Mouse (Mus musculus) retina, embryonic 14.5 days (tissue): Measurements from ENCODE around the gene Susd2.

ENCODE experiments used
- DNase-seq: peaks from one replicate; pipeline ENCODE4 v3.0.0-alpha.2; 2015; ENCODE audit warnings: low spot score

The Susd2 gene

DNA sequence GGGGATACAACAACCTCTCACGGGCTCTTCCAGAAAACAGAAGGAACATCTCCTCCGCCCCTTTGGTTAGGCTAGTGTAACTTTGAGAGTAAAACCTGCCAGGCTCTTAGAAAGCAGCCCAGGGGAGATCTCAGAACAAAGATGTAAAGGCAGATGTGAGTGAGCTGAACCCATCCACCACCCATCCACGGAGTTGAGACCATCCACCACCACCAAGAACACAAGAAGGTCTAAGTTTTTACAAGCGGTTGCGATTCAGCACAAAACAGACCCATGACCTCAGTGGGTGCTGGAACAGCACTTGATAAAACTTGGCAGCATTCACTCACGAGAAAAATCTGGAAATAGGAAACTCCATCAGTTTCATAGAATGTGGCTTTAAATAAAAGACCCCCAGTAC is 17.9 kb downstream of the Susd2 start:
- no peak for DNase-seq

- DNase-seq = no peak
Observed at GRCm38 (mm10) chr10:75620818-75621217, 23.0 kb downstream of the Susd2 start.

- DNase-seq = no peak
Observed at GRCm38 (mm10) chr10:75616044-75616443, 27.8 kb downstream of the Susd2 start.

- DNase-seq = no peak
Observed at GRCm38 (mm10) chr10:75610486-75610885, 33.3 kb downstream of the Susd2 start.

DNA sequence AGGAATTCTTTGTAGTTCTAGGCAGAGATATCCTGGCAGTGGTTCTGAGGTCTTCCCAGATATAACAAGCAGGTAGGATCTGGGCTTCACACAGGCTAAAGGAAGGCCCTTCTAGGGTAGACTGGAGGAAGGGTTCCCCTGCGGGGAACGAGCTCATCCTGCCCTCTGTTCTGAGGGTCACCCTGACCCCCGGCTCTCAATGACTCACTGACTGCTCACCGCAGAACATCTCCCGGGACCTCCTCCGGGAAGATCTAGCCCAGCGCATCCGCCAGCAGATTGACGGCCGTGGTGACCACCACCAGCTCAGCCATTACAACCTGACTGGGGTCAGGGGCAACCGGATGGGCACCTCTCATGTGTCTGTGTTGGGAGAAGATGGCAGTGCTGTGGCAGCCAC is 34.8 kb downstream of the Susd2 start:
- no peak for DNase-seq

GRCm38 (mm10) chr10:75607253-75607652 is 36.6 kb downstream of the Susd2 start:
- DNase-seq = no peak

DNA sequence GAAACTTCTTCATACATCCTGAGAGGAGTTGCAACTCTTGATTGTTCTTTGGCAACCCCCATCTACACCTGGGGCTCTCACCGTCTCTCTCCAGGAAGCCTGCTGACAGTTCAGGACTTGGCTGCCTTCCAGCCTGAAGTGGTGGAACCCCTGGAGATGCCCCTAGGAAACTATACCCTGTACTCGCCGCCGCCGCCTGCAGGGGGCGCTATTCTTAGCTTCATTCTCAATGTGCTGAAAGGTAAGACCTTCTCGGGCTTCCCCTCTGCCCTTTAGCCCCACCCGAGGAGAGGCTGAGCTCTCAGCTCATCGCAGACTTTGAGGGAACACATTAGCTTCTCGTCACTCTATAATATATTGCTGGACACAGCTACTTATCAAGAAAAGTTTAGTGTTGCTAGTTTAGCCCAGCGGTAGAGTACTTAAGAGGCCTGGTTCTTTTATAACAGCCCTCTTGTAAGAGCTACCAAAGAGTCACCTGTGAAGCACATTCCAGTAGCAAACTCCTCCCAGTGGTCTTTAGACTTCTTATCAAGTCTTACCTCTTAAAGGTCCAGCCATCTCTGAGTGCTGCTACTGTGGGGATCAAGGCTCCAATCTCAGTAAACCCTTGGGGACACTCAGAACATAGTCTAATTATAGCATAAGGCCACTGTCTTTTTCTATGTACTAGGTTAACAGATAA is 38.5 kb downstream of the Susd2 start:
- DNase-seq = no peak

- no peak for DNase-seq
Observed at GRCm38 (mm10) chr10:75600189-75600730, 43.5 kb downstream of the Susd2 start.

- no peak for DNase-seq
Observed at GRCm38 (mm10) chr10:75595981-75596380, 47.8 kb downstream of the Susd2 start.

GRCm38 (mm10) chr10:75592585-75592984 is 51.2 kb downstream of the Susd2 start:
- no peak for DNase-seq

- DNase-seq = no peak
Observed at GRCm38 (mm10) chr10:75591211-75591894, 52.5 kb downstream of the Susd2 start.

- DNase-seq = no peak
Observed at GRCm38 (mm10) chr10:75589651-75590050, 54.2 kb downstream of the Susd2 start.

DNA sequence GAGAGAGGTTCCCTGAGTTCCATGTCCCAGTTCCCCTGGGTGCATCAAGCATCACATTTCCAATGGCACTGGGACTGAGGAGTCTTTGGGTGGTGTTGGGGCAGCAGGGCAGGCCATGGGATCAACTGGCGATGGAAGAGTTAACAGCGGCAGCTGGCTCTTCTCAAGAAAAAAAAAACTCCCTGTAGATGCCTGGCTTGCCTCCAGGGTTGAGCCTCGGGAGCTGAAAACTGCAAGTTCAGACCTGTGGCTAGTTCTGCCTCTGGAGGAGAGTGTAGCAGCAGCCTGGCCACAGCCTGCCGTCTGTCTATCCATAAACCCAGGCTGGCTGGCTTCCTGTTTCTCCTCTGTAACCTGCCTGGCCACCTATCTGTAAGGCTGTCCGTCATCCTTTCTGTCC is 54.7 kb downstream of the Susd2 start, which contains the start of gene Ggt5:
Gene Ggt5, plus strand, starts transcription at position 212 of the 400 bp plus-strand sequence.
- peak; percentile 32 for DNase-seq

DNA sequence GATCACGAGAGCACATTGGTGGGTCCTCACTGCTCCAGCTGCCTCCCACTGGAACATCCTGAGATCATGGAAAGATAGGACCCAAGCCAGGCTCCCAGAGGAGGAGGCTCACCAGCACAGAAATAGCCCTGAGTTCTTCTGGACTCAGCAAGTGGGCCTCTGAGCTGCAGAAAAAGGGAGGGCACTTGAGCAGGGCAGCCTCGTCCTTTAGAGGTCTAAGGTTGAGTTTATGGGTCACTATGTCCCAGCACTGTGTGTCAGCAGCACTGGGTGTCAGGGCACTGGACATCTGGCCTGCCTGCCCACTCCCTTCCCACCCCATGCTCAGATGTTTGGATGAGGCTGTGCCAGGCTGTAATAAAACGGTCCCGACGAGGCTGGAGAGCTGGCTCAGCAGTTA is 55.5 kb downstream of the Susd2 start:
- DNase-seq = no peak

DNA sequence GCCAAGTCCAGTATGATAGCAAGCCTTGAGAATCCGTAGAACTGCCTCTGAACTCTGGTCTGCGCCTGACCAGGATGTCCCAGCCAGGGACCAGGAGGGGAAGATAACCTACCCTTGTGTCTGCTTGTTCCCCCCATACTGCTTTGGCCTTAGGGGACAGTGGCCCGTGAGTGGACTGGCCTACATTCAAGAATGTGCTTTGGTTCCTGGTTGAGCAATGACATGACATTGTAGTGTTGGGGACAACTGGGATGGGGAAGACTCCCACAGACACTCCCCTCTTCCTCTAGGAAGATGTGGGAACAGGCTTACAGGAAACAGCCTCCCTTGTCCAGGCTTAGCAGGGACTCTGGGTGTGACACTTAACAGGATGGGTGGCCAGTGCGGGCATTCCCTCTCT is 56.0 kb downstream of the Susd2 start:
- DNase-seq = no peak
